In the genomic region with DNA sequence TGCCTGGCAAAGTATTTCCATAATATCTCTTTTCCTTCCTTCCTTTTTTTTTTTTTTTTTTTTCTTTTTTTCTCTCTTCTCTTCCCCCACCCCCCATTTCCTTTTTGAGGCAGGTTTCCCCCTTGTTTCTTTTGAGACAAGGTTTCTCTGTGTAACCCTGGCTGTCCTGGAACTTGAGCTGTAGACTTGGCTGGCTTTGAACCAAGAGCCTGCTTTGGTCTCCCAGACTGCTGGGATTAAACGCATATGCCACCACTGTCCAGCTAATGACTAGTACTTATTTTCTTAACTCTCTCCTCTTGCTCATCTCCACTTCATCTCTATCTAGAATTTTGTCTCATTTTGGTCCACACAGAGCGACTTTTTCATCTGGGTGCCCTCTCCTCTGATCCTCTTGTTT, we compare ENCODE assay signal across 8 mouse cellular contexts. TPM values are rescaled to one million over a fixed set of nuclear protein-coding genes. Genes with fewer than 3 reads are reported as not detected.
DNase-seq lines count a peak whose midpoint lies in the region; ATAC-seq lines count a peak whose summit lies in the region.
"Had no signal": no experiment of that assay in that cellular context is flagged by ENCODE, and none has a peak within 500 bp of the region (broad histone marks: within the 10 kb centered on the region; RNA-seq: fewer than 3 reads in every experiment).

No protein-coding gene starts in this region.

- no peak for ATAC-seq in megakaryocyte, adult 5-6 weeks (ENCODE audit: poor library complexity, severe bottlenecking)
- no peak for ATAC-seq in limb, embryonic 12.5 days (ENCODE audit: insufficient number of reproducible peaks, insufficient read depth, low FRiP score, low TSS enrichment, low read depth)
- ATAC-seq in stomach, embryonic 14.5 days (ENCODE audit: insufficient number of reproducible peaks, insufficient read depth, low FRiP score, low read depth), result no peak
- no peak for ATAC-seq in erythroid progenitor cell, adult 5-6 weeks (replicated peaks; ENCODE audit: low FRiP score, poor library complexity, severe bottlenecking)
- no peak for ATAC-seq in megakaryocyte progenitor cell, adult 5-6 weeks (replicated peaks; ENCODE audit: poor library complexity)

- peak overlapping the region; percentile 98 for H3K9ac ChIP-seq in limb, embryonic 12.5 days (replicated peaks)
- peak overlapping the region; percentile 98 for H3K9ac ChIP-seq in stomach, embryonic 14.5 days (replicated peaks; ENCODE audit: low read depth, low read length)

- WGBS in forebrain, embryonic 10.5 days, result 83% methylated on average over 2 of the region's 2 CpGs
- WGBS in limb, embryonic 12.5 days, result 75% methylated on average over 2 of the region's 2 CpGs
- 66% methylated on average over 2 of the region's 2 CpGs for WGBS in stomach, embryonic 14.5 days

- no peaks in the 10 kb centered on the region for H3K9me3 ChIP-seq in megakaryocyte, embryonic 14.5 days
- no peaks in the 10 kb centered on the region for H3K9me3 ChIP-seq in forebrain, embryonic 10.5 days
- H3K9me3 ChIP-seq in limb, embryonic 12.5 days, result no peaks in the 10 kb centered on the region
- H3K9me3 ChIP-seq in stomach, embryonic 14.5 days (ENCODE audit: control insufficient read depth, low read depth, low read length), result no peaks in the 10 kb centered on the region

- H3K36me3 ChIP-seq in megakaryocyte, embryonic 14.5 days (replicated peaks; ENCODE audit: low read length), result peaks cover 75% of the 10 kb centered on the region
- H3K36me3 ChIP-seq in forebrain, embryonic 10.5 days (replicated peaks), result peaks cover 67% of the 10 kb centered on the region
- peaks cover 71% of the 10 kb centered on the region for H3K36me3 ChIP-seq in limb, embryonic 12.5 days
- H3K36me3 ChIP-seq in stomach, embryonic 14.5 days (ENCODE audit: control insufficient read depth, insufficient read depth, low read length), result peaks cover 46% of the 10 kb centered on the region

- no peak for DNase-seq in forebrain, embryonic 10.5 days (ENCODE audit: extremely low spot score, low spot score)
- DNase-seq: cerebellum, adult 8-10 months had no signal

- peaks cover 61% of the 10 kb centered on the region for H3K4me1 ChIP-seq in megakaryocyte, embryonic 14.5 days
- H3K4me1 ChIP-seq in forebrain, embryonic 10.5 days, result peaks cover 42% of the 10 kb centered on the region
- peaks cover 34% of the 10 kb centered on the region for H3K4me1 ChIP-seq in limb, embryonic 12.5 days (replicated peaks)
- H3K4me1 ChIP-seq in stomach, embryonic 14.5 days (ENCODE audit: control insufficient read depth, insufficient read depth, low read length), result peaks cover 24% of the 10 kb centered on the region

- H3K27me3 ChIP-seq in megakaryocyte, embryonic 14.5 days (replicated peaks), result no peaks in the 10 kb centered on the region
- no peaks in the 10 kb centered on the region for H3K27me3 ChIP-seq in forebrain, embryonic 10.5 days (ENCODE audit: poor library complexity, severe bottlenecking)
- no peaks in the 10 kb centered on the region for H3K27me3 ChIP-seq in limb, embryonic 12.5 days
- no peaks in the 10 kb centered on the region for H3K27me3 ChIP-seq in stomach, embryonic 14.5 days (ENCODE audit: control insufficient read depth, insufficient read depth, low read length)

- H3K27ac ChIP-seq in forebrain, embryonic 10.5 days, result peak overlapping the region; percentile 99; the same call in 1 of the 2 replicates
- H3K27ac ChIP-seq in limb, embryonic 12.5 days, result peak overlapping the region; percentile 99; the same call in 1 of the 2 replicates
- peak overlapping the region; percentile 99 for H3K27ac ChIP-seq in stomach, embryonic 14.5 days (ENCODE audit: low read length)

- peak overlapping the region; percentile 66 for H3K4me2 ChIP-seq in limb, embryonic 12.5 days
- H3K4me2 ChIP-seq in stomach, embryonic 14.5 days (replicated peaks; ENCODE audit: low read depth, low read length), result peak overlapping the region; percentile 64

- peak overlapping the region; percentile 99 for H3K4me3 ChIP-seq in megakaryocyte, embryonic 14.5 days (replicated peaks)
- H3K4me3 ChIP-seq in forebrain, embryonic 10.5 days, result peak overlapping the region; percentile 69
- H3K4me3 ChIP-seq in limb, embryonic 12.5 days (replicated peaks), result peak overlapping the region; percentile 74
- H3K4me3 ChIP-seq in stomach, embryonic 14.5 days (ENCODE audit: low read depth, low read length), result peak overlapping the region; percentile 98

RNA-seq across cellular contexts. Expression of gene Mta2, which starts 1.4 kb away (rescaled TPM):
- 5.1 and 27.3 TPM in 2 replicates for polyA plus RNA-seq in megakaryocyte, embryonic 14.5 days (2012; ENCODE audit: insufficient read depth, low replicate concordance)
- 47.3 and 53.3 TPM in 2 replicates for total RNA-seq in megakaryocyte, adult 5-6 weeks (2015)
- total RNA-seq in megakaryocyte, adult 5-6 weeks (2017), result 98.8 and 106 TPM in 2 replicates
- 202 and 206 TPM in 2 replicates for polyA plus RNA-seq in forebrain, embryonic 10.5 days (2016; fragmentation: Nextera tagmentation; extraction: Ambion mirVana)
- 227 and 231 TPM in 2 replicates for polyA plus RNA-seq in limb, embryonic 12.5 days (2016; fragmentation: Nextera tagmentation; extraction: Ambion mirVana)
- 41.5 and 45.3 TPM in 2 replicates for polyA plus RNA-seq in stomach, embryonic 14.5 days (2014; fragmentation: Nextera tagmentation; extraction: Ambion mirVana)
- 59.9 and 70.3 TPM in 2 replicates for total RNA-seq in erythroid progenitor cell, adult 5-6 weeks (2015; ENCODE audit: low replicate concordance)
- 84.2 and 125 TPM in 2 replicates for total RNA-seq in erythroid progenitor cell, adult 5-6 weeks (2017; ENCODE audit: low replicate concordance)
- 57.9 and 63.7 TPM in 2 replicates for total RNA-seq in megakaryocyte progenitor cell, adult 5-6 weeks (2015)
- total RNA-seq in megakaryocyte progenitor cell, adult 5-6 weeks (2017), result 124 and 138 TPM in 2 replicates

RNA-seq across cellular contexts. Expression of gene Tut1, which starts 10.6 kb away (rescaled TPM):
- 25.5 and 37.3 TPM in 2 replicates for polyA plus RNA-seq in megakaryocyte, embryonic 14.5 days (2012; ENCODE audit: insufficient read depth, low replicate concordance)
- total RNA-seq in megakaryocyte, adult 5-6 weeks (2015), result 1.7 and 2.9 TPM in 2 replicates
- 8.8 and 9.9 TPM in 2 replicates for total RNA-seq in megakaryocyte, adult 5-6 weeks (2017)
- 40.2 and 49.1 TPM in 2 replicates for polyA plus RNA-seq in forebrain, embryonic 10.5 days (2016; fragmentation: Nextera tagmentation; extraction: Ambion mirVana)
- 37.9 and 39.7 TPM in 2 replicates for polyA plus RNA-seq in limb, embryonic 12.5 days (2016; fragmentation: Nextera tagmentation; extraction: Ambion mirVana)
- polyA plus RNA-seq in stomach, embryonic 14.5 days (2014; fragmentation: Nextera tagmentation; extraction: Ambion mirVana), result 27.2 and 27.6 TPM in 2 replicates
- 0.84 and 3.2 TPM in 2 replicates for total RNA-seq in erythroid progenitor cell, adult 5-6 weeks (2015; ENCODE audit: low replicate concordance)
- 3.7 and 4.4 TPM in 2 replicates for total RNA-seq in erythroid progenitor cell, adult 5-6 weeks (2017; ENCODE audit: low replicate concordance)
- total RNA-seq in megakaryocyte progenitor cell, adult 5-6 weeks (2015), result 6.2 and 8.7 TPM in 2 replicates
- 19.9 and 23.8 TPM in 2 replicates for total RNA-seq in megakaryocyte progenitor cell, adult 5-6 weeks (2017)

RNA-seq across cellular contexts. Expression of gene Eml3, which starts 13.7 kb away (rescaled TPM):
- polyA plus RNA-seq in megakaryocyte, embryonic 14.5 days (2012; ENCODE audit: insufficient read depth, low replicate concordance), result 31.6 and 32.2 TPM in 2 replicates
- total RNA-seq in megakaryocyte, adult 5-6 weeks (2015), result 17.1 and 18.0 TPM in 2 replicates
- 29.3 and 32.0 TPM in 2 replicates for total RNA-seq in megakaryocyte, adult 5-6 weeks (2017)
- polyA plus RNA-seq in forebrain, embryonic 10.5 days (2016; fragmentation: Nextera tagmentation; extraction: Ambion mirVana), result 24.0 and 25.7 TPM in 2 replicates
- polyA plus RNA-seq in limb, embryonic 12.5 days (2016; fragmentation: Nextera tagmentation; extraction: Ambion mirVana), result 34.6 and 34.9 TPM in 2 replicates
- 16.8 and 18.2 TPM in 2 replicates for polyA plus RNA-seq in stomach, embryonic 14.5 days (2014; fragmentation: Nextera tagmentation; extraction: Ambion mirVana)
- 6.5 and 9.6 TPM in 2 replicates for total RNA-seq in erythroid progenitor cell, adult 5-6 weeks (2015; ENCODE audit: low replicate concordance)
- 7.1 and 14.0 TPM in 2 replicates for total RNA-seq in erythroid progenitor cell, adult 5-6 weeks (2017; ENCODE audit: low replicate concordance)
- 12.0 and 14.9 TPM in 2 replicates for total RNA-seq in megakaryocyte progenitor cell, adult 5-6 weeks (2015)
- total RNA-seq in megakaryocyte progenitor cell, adult 5-6 weeks (2017), result 20.1 and 36.0 TPM in 2 replicates

RNA-seq across cellular contexts. Expression of gene Rom1, which starts 13.9 kb away (rescaled TPM):
- polyA plus RNA-seq in megakaryocyte, embryonic 14.5 days (2012; ENCODE audit: insufficient read depth, low replicate concordance), result 4.2 and 8.2 TPM in 2 replicates
- 1.4 and 1.8 TPM in 2 replicates for total RNA-seq in megakaryocyte, adult 5-6 weeks (2015)
- total RNA-seq in megakaryocyte, adult 5-6 weeks (2017), result 0.81 and 3.2 TPM in 2 replicates
- polyA plus RNA-seq in forebrain, embryonic 10.5 days (2016; fragmentation: Nextera tagmentation; extraction: Ambion mirVana), result 3.7 and 3.9 TPM in 2 replicates
- polyA plus RNA-seq in limb, embryonic 12.5 days (2016; fragmentation: Nextera tagmentation; extraction: Ambion mirVana), result 2.4 and 2.6 TPM in 2 replicates
- 1.0 and 2.0 TPM in 2 replicates for polyA plus RNA-seq in stomach, embryonic 14.5 days (2014; fragmentation: Nextera tagmentation; extraction: Ambion mirVana)
- total RNA-seq in erythroid progenitor cell, adult 5-6 weeks (2015; ENCODE audit: low replicate concordance), result not detected in 2 replicates
- total RNA-seq in erythroid progenitor cell, adult 5-6 weeks (2017; ENCODE audit: low replicate concordance), result not detected in 2 replicates
- 0.59 and 1.5 TPM in 2 replicates for total RNA-seq in megakaryocyte progenitor cell, adult 5-6 weeks (2015)
- 0.54 and 0.88 TPM in 2 replicates for total RNA-seq in megakaryocyte progenitor cell, adult 5-6 weeks (2017)

RNA-seq across cellular contexts. Expression of gene B3gat3, which starts 22.9 kb away (rescaled TPM):
- polyA plus RNA-seq in megakaryocyte, embryonic 14.5 days (2012; ENCODE audit: insufficient read depth, low replicate concordance), result 135 and 141 TPM in 2 replicates
- total RNA-seq in megakaryocyte, adult 5-6 weeks (2015), result 19.5 and 23.3 TPM in 2 replicates
- total RNA-seq in megakaryocyte, adult 5-6 weeks (2017), result 28.9 and 29.8 TPM in 2 replicates
- 49.6 and 52.2 TPM in 2 replicates for polyA plus RNA-seq in forebrain, embryonic 10.5 days (2016; fragmentation: Nextera tagmentation; extraction: Ambion mirVana)
- polyA plus RNA-seq in limb, embryonic 12.5 days (2016; fragmentation: Nextera tagmentation; extraction: Ambion mirVana), result 53.5 and 53.6 TPM in 2 replicates
- polyA plus RNA-seq in stomach, embryonic 14.5 days (2014; fragmentation: Nextera tagmentation; extraction: Ambion mirVana), result 35.7 and 37.5 TPM in 2 replicates
- 16.2 and 28.1 TPM in 2 replicates for total RNA-seq in erythroid progenitor cell, adult 5-6 weeks (2015; ENCODE audit: low replicate concordance)
- total RNA-seq in erythroid progenitor cell, adult 5-6 weeks (2017; ENCODE audit: low replicate concordance), result 13.8 and 21.3 TPM in 2 replicates
- 12.7 and 17.2 TPM in 2 replicates for total RNA-seq in megakaryocyte progenitor cell, adult 5-6 weeks (2015)
- total RNA-seq in megakaryocyte progenitor cell, adult 5-6 weeks (2017), result 20.5 and 21.6 TPM in 2 replicates
